In the genomic region with DNA sequence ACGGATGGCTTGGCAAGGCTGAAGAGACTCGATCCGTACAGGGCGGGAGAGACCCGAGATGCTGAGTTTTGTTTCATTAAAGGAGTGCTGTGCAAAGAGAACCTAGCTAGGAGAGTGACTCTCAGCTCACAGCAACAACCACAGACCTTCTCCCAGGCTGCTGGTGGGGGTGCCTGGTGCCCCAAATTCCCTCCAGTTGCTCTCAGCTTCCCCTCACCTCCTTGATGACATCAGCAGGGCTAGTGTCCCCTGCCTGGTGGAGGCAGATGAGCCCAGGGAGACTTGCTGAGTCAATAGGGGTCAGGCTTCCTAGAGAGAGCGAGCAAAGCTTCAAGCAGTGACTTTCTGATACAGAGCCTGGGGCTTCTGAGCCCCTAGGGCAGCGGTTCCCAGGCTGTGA, we compare ENCODE assay signal across 9 mouse cellular contexts. TPM values are rescaled to one million over a fixed set of nuclear protein-coding genes. Genes with fewer than 3 reads are reported as not detected.
DNase-seq lines count a peak whose midpoint lies in the region; ATAC-seq and TF ChIP-seq lines count a peak whose summit lies in the region.
"Had no signal": no experiment of that assay in that cellular context is flagged by ENCODE, and none has a peak within 500 bp of the region (broad histone marks: within the 10 kb centered on the region; RNA-seq: fewer than 3 reads in every experiment).

No protein-coding gene starts in this region.

- DNase-seq in cerebellum, adult 9-10 months, result peak; percentile 58
- DNase-seq in retina, embryonic 14.5 days (ENCODE audit: low spot score), result peak; percentile 43
- DNase-seq in retina, postnatal 1 day, result no peak
- DNase-seq in limb, embryonic 14.5 days (ENCODE audit: low spot score), result no peak
- no peak for DNase-seq in urinary bladder, postnatal 14 days (ENCODE audit: low spot score)
- no peak for DNase-seq in natural killer cell, adult 2 months (ENCODE audit: low spot score in 2 of 2)
- no peak for DNase-seq in urinary bladder, adult 2 months (ENCODE audit: low spot score)
- DNase-seq: spleen, adult 18-20 months had no signal

- H3K27ac ChIP-seq in limb, embryonic 14.5 days (replicated peaks; ENCODE audit: low read depth, low read length), result no peak overlapping the region

- ATAC-seq in cerebellum, adult (ENCODE audit: insufficient number of reproducible peaks, low FRiP score, low TSS enrichment), result no peak
- ATAC-seq in limb, embryonic 14.5 days (ENCODE audit: low FRiP score, low read depth), result no peak

- peak overlapping the region; percentile 30 for H3K4me2 ChIP-seq in limb, embryonic 14.5 days (replicated peaks; ENCODE audit: low read depth, low read length, severe bottlenecking)

- WGBS in limb, embryonic 14.5 days, result 7% methylated on average over 7 of the region's 7 CpGs

- H3K9ac ChIP-seq in limb, embryonic 14.5 days (ENCODE audit: low read depth, low read length, severe bottlenecking), result peak overlapping the region; percentile 31; the same call in 1 of the 2 replicates

- no peaks in the 10 kb centered on the region; the same call in 1 of the 2 replicates for H3K27me3 ChIP-seq in limb, embryonic 14.5 days (ENCODE audit: control insufficient read depth, insufficient read depth, low read length)

- H3K4me1 ChIP-seq in limb, embryonic 14.5 days (ENCODE audit: control insufficient read depth, insufficient read depth, low read length), result peaks cover 39% of the 10 kb centered on the region

- H3K36me3 ChIP-seq in limb, embryonic 14.5 days (ENCODE audit: control insufficient read depth, insufficient read depth, low read length), result no peaks in the 10 kb centered on the region

- TF ChIP-seq POLR2A in limb, embryonic 14.5 days (IDR thresholded peaks at IDR 0.05; ENCODE audit: borderline replicate concordance, extremely low read depth, insufficient read depth, insufficient read length), result no peak

- no peak overlapping the region for H3K4me3 ChIP-seq in limb, embryonic 14.5 days (replicated peaks; ENCODE audit: low read length)

- no peaks in the 10 kb centered on the region for H3K9me3 ChIP-seq in limb, embryonic 14.5 days (ENCODE audit: control insufficient read depth, low read length)

RNA-seq across cellular contexts. Expression of gene Pipox, which starts 21.2 kb away (rescaled TPM):
- polyA plus RNA-seq in limb, embryonic 14.5 days (2012; rRNA removed), result 1.1 and 1.3 TPM in 2 replicates
- 0.94 and 1.1 TPM in 2 replicates for polyA plus RNA-seq in limb, embryonic 14.5 days (2014; fragmentation: Nextera tagmentation; extraction: Ambion mirVana)
- 0.37 and 0.66 TPM in 2 replicates for polyA plus RNA-seq in urinary bladder, adult 2 months (2012; rRNA removed)

RNA-seq across cellular contexts. Expression of gene Sez6, which starts 57.9 kb away (rescaled TPM):
- 1.2 and 1.4 TPM in 2 replicates for polyA plus RNA-seq in limb, embryonic 14.5 days (2012; rRNA removed)
- 0.98 and 1.2 TPM in 2 replicates for polyA plus RNA-seq in limb, embryonic 14.5 days (2014; fragmentation: Nextera tagmentation; extraction: Ambion mirVana)
- 0.09 and 0.21 TPM in 2 replicates for polyA plus RNA-seq in urinary bladder, adult 2 months (2012; rRNA removed)

Comparison
In these comparisons a context has a peak if more than half of its experiments do, and no peak if none do; other contexts are left out.
1. DNase-seq: peak in cerebellum, adult 9-10 months (single experiment) and retina, embryonic 14.5 days (single experiment); none in retina, postnatal 1 day (single experiment), limb, embryonic 14.5 days (single experiment), urinary bladder, postnatal 14 days (single experiment), natural killer cell, adult 2 months (0 of 2) and urinary bladder, adult 2 months (single experiment).